Mouse (Mus musculus): ENCODE data around the gene Fam104a.

DNA sequence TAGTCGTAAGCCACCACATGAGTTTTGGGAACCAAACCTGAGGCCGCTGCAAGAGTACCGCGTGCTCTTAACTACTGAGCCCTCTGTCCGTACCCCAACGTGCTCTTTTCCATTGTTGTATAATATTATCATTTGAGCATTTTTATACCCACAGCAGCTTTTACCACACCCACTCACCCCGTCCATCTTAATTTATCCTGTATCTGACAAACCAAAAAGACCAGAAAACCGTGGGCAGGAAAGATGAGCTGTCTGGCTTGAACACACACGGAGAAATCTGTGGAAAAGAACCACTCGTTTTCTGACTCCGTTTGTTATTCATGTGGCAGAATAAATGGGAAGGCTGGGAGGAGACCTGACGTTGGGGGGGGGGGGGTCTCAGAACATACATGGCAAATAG, 6.6 kb upstream of the Fam104a start:
- TF ChIP-seq EP300 (IDR thresholded peaks at IDR 0.05; ENCODE audit: low read depth) = no peak
- TF ChIP-seq CTCF (IDR thresholded peaks at IDR 0.05; ENCODE audit: low read depth) = no peak

All from heart, postnatal 0 days (tissue).